Mouse (Mus musculus) C2C12 (cell line): ENCODE data around the gene Gpr37l1. TPM values are rescaled to one million over a fixed set of nuclear protein-coding genes. Genes with fewer than 3 reads are reported as not detected.
"Not testable (repeated sequence)": the region's sequence is repeated elsewhere in the genome, so short reads cannot be mapped to it uniquely, and the experiment has no call there.

Source experiments
- H3K27me3 ChIP-seq: one replicate; pipeline ENCODE4 v1.6.1; 2011; ENCODE audit not compliant: control insufficient read depth, insufficient read depth, insufficient read length
- H3K36me3 ChIP-seq: one replicate; pipeline ENCODE4 v1.6.1; 2011; ENCODE audit not compliant: control insufficient read depth, insufficient read depth
- H3K4me3 ChIP-seq: one replicate; pipeline ENCODE4 v1.5.1; 2011; ENCODE audit warnings: mild to moderate bottlenecking, control low read depth; ENCODE audit not compliant: poor library complexity, insufficient read depth, severe bottlenecking
- H3K79me2 ChIP-seq: one replicate; pipeline ENCODE4 v1.6.1; 2011; ENCODE audit not compliant: control insufficient read depth, insufficient read depth
- H3K79me3 ChIP-seq: one replicate; pipeline ENCODE4 v1.6.1; 2011; ENCODE audit warnings: low read depth, control low read depth
- H3ac ChIP-seq: one replicate; pipeline ENCODE3; 2011; ENCODE audit warnings: low read depth; ENCODE audit not compliant: control insufficient read depth, insufficient read length
- CEBPB ChIP-seq: IDR thresholded peaks from one replicate; pipeline ENCODE4 v1.6.1; 2011; ENCODE audit warnings: low read depth, mild to moderate bottlenecking, control low read depth, moderate library complexity
- CTCF ChIP-seq: IDR thresholded peaks from one replicate; pipeline ENCODE4 v1.5.1; 2011; ENCODE audit not compliant: control insufficient read depth, insufficient read depth, insufficient read length
- FOSL1 ChIP-seq: IDR thresholded peaks from one replicate; pipeline ENCODE4 v1.8.0; 2011; ENCODE audit warnings: mild to moderate bottlenecking, low read length; ENCODE audit not compliant: poor library complexity, insufficient read depth, severe bottlenecking
- MAX ChIP-seq: IDR thresholded peaks from one replicate; pipeline ENCODE4 v1.6.1; 2011; ENCODE audit warnings: mild to moderate bottlenecking, control low read depth
- MYOD1 ChIP-seq: IDR thresholded peaks from one replicate; pipeline ENCODE4 v1.6.1; 2011; ENCODE audit warnings: low read depth; ENCODE audit not compliant: control insufficient read depth, insufficient read length
- MYOG ChIP-seq: IDR thresholded peaks from one replicate; pipeline ENCODE4 v1.6.1; 2011; ENCODE audit not compliant: control insufficient read depth, insufficient read length; ENCODE audit errors: extremely low read depth
- USF1 ChIP-seq: IDR thresholded peaks from one replicate; pipeline ENCODE4 v1.6.1; 2011; ENCODE audit warnings: low read depth, mild to moderate bottlenecking, control low read depth, moderate library complexity
- polyA plus RNA-seq: library from polyadenylated mRNA; unstranded; fragments of >200 nt; fragmentation: generic; extraction: Trizol; gene quantifications from one replicate; pipeline ENCODE4 v1.2.1, GENCODE M21; 2012; ENCODE audit warnings: missing spikeins

Gene Gpr37l1
- polyA plus RNA-seq, 1 experiment = not detected

GRCm38 (mm10) chr1:135205257-135205656 is 37.8 kb upstream of the Gpr37l1 start:
- no peaks in the 10 kb centered on the region for H3K79me2 ChIP-seq
- H3K4me3 ChIP-seq = no peak overlapping the region
- no peak for TF ChIP-seq CTCF
- no peaks in the 10 kb centered on the region for H3K79me3 ChIP-seq
- H3K27me3 ChIP-seq = no peaks in the 10 kb centered on the region
- no peak overlapping the region for H3ac ChIP-seq
- no peaks in the 10 kb centered on the region for H3K36me3 ChIP-seq

DNA sequence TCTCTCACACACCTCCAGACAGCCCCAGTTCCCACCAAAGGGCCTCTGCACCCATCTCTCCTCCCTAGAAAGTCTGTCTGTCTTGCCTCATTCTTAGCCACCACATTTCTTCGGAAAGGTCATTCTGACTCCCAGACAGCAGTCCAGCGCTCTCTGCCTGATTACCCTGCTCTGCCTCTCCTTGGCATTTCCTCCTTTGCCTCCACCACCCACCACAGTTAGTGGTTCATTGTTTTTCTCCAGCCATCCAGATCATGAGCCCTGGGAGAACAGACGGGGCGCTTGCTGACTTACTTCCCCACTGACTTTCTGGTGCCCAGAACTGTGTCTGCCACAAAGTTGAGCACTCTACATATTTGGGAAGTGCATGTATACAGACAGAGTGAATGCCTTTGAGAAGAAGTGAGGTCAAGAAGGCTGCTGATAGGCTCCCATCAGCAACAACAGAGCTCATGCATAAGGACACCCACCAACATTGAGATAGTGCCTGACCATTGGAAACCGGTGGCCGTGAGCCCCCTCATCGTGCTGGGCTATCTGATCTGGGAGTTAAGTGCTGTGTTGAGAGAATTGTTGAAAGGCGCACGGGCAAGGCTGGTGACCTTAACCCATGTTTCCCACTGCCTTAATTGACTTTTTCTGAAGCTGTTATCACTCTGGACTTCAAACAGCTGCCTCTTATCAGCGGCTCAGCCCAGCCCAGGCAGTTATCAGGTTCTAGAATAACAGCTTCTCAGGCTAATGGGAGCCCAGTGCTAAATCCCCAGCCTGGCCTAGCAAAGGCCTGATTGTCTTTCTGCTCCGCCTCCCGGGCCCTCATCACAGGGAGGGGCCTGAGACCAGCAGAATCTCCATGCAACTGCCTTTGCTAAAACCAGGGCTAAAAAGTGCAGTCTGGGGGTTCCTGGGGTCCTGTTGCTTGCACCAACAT is 37.0 kb upstream of the Gpr37l1 start:
- no peak for TF ChIP-seq USF1
- no peak for TF ChIP-seq MYOD1
- TF ChIP-seq FOSL1 = no peak
- TF ChIP-seq MYOG = no peak
- no peak for TF ChIP-seq CTCF
- no peak for TF ChIP-seq MAX
- TF ChIP-seq CEBPB = no peak
- Histone ChIP-seq H3K4me3 (no peak overlapping the region), H3K79me2 (no peaks in the 10 kb centered on the region), H3K79me3 (no peaks in the 10 kb centered on the region), H3K36me3 (no peaks in the 10 kb centered on the region), H3ac (no peak overlapping the region), H3K27me3 (no peaks in the 10 kb centered on the region)

- Histone ChIP-seq H3K4me3 (no peak overlapping the region), H3K79me2 (no peaks in the 10 kb centered on the region), H3K79me3 (no peaks in the 10 kb centered on the region), H3K36me3 (no peaks in the 10 kb centered on the region), H3ac (no peak overlapping the region), H3K27me3 (no peaks in the 10 kb centered on the region)
- no peak for TF ChIP-seq FOSL1
- TF ChIP-seq CEBPB = no peak
- no peak for TF ChIP-seq USF1
- no peak for TF ChIP-seq MYOG
- no peak for TF ChIP-seq CTCF
- no peak for TF ChIP-seq MYOD1
These were observed 32.9 kb upstream of the Gpr37l1 start for GRCm38 (mm10) chr1:135200400-135200799.

- Histone ChIP-seq H3ac (no peak overlapping the region), H3K27me3 (no peaks in the 10 kb centered on the region), H3K79me3 (no peaks in the 10 kb centered on the region), H3K36me3 (no peaks in the 10 kb centered on the region), H3K79me2 (no peaks in the 10 kb centered on the region), H3K4me3 (no peak overlapping the region)
- TF ChIP-seq CEBPB (no peak), USF1 (no peak), FOSL1 (no peak), MYOG (no peak), MAX (no peak), CTCF (no peak)
These were observed 31.7 kb upstream of the Gpr37l1 start for GRCm38 (mm10) chr1:135199014-135199819.

DNA sequence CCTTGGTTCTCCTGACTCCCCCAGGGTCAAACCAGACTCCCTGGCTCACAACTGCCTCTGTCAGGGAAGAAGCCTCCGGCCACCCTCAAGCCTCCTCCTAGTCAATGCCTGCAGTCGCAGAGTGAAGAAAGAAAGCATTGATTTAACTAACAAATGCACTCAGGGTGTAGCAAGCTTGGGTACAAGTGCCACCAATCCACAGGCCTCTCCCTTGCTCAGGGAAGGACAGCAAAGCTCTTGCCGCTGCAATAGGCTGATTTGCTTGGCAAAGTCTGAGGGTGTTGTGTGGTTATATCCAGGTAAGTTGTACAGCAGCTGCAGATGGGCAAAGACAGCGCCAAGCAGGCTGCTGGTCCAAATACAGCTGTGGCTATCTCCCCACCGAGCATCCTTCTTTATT is 30.9 kb upstream of the Gpr37l1 start:
- TF ChIP-seq CEBPB (no peak), MAX (no peak), MYOD1 (no peak), USF1 (no peak), FOSL1 (no peak), CTCF (no peak), MYOG (no peak)
- Histone ChIP-seq H3K79me3 (no peaks in the 10 kb centered on the region), H3K27me3 (no peaks in the 10 kb centered on the region), H3K4me3 (no peak overlapping the region), H3ac (no peak overlapping the region), H3K79me2 (no peaks in the 10 kb centered on the region), H3K36me3 (no peaks in the 10 kb centered on the region)

DNA sequence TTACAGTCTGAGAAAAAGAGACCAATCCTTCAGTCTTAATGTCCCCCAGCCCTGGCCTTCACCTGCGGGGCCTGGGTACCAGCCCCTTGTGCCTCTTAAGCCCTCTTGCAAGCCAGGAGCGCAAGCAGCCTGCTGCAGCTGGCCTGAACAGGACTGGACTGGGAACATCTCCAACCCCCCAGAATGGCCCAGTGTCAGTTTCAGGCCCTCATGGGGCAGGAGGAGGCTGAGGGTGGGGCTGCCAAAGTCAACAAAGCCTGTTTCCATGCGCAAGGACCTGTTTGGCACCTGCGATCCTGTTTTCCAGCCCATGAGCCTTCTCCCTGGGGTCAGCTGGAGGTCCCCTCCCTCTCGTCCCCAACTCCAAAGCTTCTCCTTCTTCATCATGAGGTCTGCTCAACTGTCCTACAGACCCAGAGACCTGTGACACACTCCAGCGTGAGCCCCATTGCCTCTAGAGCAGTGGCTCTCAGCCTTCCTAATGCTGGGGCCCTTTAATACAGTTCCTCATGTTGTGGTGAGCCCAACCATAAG is 28.5 kb upstream of the Gpr37l1 start:
- TF ChIP-seq USF1 (no peak), CEBPB (no peak), CTCF (no peak), MYOD1 (no peak), MYOG (no peak)
- no peak overlapping the region for H3K4me3 ChIP-seq

GRCm38 (mm10) chr1:135194335-135194734 is 26.9 kb upstream of the Gpr37l1 start:
- H3K79me3 ChIP-seq, H3K36me3 ChIP-seq, H3K4me3 ChIP-seq, H3ac ChIP-seq, H3K79me2 ChIP-seq, H3K27me3 ChIP-seq: not testable (repeated sequence)

More for the DNA sequence above, 28.5 kb upstream of the Gpr37l1 start:
- Histone ChIP-seq H3K79me3 (no peaks in the 10 kb centered on the region), H3K36me3 (no peaks in the 10 kb centered on the region), H3K79me2 (no peaks in the 10 kb centered on the region), H3ac (no peak overlapping the region), H3K27me3 (no peaks in the 10 kb centered on the region)
